Mouse (Mus musculus): ENCODE measurements around the gene Epor.
A peak's percentile ranks its signal among the peaks of the same experiment; 100 is the strongest.

Epor gene

DNA sequence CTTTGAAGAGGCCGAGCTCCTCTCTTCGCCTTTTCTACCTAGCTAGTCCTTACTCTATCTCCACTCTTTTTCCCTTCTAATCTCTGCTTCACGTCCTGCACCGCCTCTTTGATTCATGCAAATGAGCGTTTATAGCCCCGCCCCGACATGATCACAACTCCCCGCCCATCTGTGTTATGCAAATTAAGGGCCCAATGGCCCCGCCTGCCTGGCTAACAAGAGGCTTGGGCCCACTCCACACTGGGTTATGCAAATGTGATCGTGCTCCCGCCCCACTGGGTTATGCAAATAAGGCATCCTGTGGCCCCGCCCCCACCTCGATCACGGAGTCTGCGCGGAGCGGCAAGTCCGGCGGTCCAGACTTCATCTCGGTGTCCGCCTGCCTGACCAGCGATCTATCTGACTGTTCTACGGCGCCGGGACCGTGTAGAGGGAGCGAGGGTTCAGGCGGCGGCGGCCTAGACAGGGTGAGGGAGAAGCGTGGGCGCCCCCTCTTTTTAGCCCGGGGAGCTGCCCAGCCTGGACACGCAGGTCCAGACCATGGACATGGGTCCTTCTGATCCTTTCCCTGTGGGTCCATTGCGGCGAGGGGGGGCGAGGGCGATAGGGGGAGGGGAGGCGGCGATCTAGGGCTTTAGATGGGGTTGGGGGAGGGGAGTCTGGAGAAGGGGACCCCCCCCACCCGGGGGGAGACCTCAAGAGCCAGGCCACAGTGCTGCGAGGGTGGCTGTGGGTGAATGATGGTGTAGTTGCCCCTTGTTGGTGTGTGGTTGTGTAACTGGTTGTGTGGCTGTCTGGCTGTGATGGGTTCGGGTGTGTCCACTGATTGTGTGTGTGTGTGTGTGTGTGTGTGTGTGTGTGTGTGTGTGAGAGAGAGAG is 26.4 kb downstream of the Epor start, which contains the start of gene Plppr2:
Gene Plppr2, plus strand, starts transcription at position 342 of the 879 bp plus-strand sequence.
- DNase-seq (ENCODE audit: low spot score), result peak; percentile 96

DNA sequence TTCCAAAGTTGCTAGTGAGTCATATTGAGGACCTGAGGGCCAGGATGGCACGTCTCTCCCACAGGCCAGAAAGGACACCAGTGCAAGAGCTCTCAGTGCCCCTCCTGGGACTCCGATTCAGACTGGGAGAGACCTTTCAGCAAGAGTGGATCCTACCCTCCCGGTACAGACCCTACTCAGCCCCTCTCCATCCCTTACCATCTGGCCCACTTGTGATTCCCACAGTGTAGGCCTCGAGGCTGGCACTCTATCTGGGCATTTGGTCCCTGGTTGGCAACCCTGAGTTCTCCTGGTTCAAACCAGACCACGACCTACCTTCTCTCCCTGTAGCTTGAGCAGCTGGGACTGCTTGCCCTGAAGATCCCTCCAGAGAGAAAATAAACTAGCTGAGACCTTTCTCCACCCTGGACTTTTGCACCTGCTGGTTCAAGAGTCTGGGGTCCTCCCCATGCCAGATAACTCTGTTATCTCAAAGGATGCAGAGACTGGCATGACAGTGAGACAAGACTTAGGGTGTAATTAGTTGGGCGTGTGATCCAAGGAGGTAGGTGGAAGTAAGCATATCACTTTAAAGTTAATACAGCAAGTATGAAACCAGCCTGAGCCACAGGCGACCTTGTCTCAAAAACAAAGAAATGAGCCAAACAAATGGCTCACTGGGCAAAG is 27.7 kb downstream of the Epor start:
- DNase-seq (ENCODE audit: low spot score), result no peak

DNA sequence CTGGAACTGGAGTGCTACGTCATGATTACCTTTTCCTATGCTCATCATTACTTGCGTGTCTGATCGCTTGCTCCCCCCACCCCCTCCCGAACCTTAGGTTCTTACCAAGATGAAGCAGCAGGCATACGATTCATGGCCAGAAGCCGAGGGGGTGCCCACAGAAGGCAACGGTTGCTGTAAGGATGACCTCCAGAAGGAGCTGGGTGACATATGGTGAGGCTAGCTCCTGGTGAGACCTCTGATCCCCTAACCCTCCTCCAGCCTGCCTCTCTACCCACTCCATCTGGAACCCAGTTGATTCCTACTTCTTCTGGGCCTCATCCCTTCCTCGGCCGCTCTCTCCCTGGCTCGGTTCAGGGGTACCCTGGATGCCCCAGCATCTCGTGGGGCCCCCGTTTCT is 29.3 kb downstream of the Epor start:
- no peak for DNase-seq (ENCODE audit: low spot score)

DNA sequence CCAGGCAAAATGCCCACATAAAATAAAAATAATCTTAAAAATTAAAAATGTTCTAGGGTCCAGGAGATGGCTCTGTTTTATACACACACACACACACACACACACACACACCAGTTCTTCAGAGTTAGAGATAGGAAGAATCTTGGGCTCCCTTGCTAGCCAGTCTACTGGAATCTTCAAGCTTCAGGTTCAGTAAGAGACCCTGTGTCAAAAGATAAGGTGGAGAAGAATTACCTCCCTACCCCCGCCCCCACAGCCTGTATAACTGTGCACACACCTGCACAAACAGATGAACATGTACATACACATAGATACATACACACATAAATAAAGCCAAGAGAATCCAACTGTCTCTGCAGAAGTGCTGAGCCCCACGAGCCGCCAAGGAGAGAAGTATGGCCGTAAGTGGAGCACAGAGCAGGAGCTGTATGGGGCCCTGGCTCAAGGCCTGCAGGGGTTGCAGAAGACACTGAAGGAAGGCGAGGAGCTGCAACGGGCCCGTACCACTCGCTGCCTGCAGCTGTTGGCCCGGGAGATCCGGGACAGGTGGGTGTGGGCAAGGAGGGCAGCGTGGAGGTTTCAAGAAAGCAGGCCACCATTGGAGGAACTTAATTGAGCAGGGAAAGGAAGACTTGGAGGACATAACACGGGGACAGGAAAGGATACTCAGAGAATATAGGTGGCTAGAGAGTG is 30.7 kb downstream of the Epor start:
- no peak for DNase-seq (ENCODE audit: low spot score)

DNA sequence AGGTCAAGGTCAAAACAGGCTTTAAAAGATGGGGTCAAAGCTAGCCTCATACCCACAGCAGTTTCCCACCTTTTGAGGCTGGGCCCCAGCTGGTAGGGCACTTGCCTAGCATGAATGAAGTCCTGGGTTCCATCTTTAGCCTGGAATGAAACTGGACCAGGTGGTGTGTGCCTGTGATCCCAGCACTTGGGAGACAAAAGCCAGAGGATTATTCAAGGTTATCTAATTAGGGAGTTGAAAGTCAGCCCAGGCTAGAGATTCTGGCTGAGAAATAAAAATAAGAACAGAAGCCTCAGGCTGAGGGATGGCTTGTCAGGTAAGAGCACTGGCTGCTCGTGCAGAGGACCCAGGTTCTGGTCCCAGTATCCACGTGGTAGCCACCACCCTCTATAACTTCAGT is 31.3 kb downstream of the Epor start:
- DNase-seq (ENCODE audit: low spot score), result no peak

DNA sequence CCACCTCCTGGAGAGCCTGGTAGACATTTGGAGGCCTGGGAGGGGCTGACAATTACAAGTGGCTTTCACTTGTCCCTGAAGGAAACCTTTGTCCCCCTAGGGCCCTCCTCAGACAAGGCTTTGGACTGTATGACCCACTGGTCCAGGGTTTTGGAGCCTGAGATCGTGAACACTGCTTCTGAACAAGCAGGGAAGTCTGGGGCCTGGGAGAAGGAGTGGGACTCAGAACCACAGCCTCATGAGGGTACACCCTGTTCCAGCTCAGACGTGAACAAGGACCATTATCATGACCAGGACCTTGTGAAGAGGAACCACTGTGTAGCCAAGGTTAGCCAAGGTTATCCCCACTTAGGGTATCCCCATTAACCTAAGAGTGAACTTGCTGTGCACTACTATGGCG is 34.1 kb downstream of the Epor start:
- DNase-seq (ENCODE audit: low spot score), result no peak

DNA sequence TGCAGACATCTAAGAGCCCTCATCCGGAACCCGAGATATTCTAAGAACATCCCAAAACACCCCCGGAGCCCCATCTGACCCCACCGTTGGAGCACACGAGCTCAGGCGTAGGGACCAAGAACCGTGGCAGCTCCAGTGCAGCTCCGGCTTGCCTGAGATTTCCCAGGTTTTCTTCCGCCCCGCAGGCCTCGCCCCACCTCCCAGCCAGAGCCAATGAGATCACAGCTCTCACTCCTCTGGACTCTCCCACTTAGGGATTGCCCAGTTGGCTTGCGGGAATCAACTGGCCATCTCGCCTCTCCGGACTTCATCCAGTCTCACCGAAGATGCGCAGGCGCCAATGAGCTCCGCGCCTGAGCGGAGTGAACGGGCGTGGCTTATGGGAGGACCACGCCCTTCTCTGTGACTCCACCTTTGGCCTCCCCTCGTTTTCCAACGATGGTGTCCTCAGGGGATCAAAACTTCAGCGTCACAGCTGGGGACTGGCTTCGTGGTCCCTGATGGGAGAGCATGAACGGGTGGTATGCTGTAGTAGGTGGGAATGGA is 36.0 kb downstream of the Epor start, which contains the start of the genes Ccdc159 and Tmem205:
Gene Ccdc159, plus strand, starts transcription at position 264 of the 546 bp plus-strand sequence.
Gene Tmem205, minus strand, starts transcription at position 349 of the 546 bp plus-strand sequence.
- DNase-seq (ENCODE audit: low spot score), result peak; percentile 83

DNA sequence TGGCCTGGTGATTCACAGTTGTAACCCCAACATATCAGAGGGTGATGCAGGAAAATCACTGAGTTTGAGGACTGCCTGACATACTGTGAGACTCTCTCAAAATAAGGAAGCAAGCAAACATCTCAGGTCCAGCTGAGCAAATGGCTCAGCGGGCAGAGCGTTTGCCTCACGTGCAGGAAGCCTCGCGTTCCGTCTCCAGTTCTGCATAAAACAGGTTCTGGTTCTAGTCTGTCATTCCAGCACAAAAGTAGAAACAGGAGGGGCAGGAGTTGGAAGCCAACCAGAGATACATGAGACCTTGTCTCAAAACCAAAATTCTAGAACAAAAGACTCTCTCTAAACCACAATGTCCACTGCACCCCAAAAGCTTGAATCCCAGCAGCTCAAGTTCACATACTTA is 36.5 kb downstream of the Epor start:
- DNase-seq (ENCODE audit: low spot score), result no peak

DNA sequence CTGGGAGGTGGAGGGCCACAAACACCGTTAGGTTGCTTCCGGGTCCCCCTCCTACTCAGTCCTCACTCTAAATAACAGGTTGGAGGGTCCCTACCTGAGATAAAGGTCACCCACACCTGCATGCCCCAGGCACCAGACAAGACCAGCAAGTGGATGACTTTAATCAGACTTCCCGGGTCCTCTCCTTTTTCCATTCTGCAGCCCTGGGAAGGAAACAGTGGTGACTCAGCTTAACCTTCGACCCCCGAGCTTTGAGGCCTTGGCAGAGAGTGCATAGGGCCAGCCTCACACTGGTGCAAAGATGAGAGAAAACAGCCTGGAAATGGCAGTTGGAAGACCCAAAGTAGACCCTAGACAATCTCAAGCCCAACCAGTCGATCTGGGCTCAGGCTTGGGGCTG is 37.2 kb downstream of the Epor start:
- DNase-seq (ENCODE audit: low spot score), result no peak

DNA sequence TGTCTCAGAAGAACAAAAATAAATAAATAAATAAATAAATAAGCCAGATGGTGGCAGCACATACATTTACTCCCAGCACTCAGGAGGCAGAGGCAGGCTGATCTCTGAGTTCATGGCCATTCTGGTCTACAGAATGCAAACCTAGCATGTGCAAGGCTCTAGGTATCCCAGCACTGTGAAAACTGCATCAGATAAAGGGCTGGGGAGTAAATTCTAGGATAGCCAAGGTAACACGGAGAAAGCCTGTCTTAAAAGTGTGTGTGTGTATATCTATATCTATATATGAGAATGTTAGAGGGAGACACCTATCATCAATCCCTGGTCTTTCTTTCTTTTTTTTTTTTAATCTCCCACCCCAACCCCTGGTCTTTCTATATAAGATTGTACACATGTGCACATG is 37.8 kb downstream of the Epor start:
- DNase-seq (ENCODE audit: low spot score), result no peak

DNA sequence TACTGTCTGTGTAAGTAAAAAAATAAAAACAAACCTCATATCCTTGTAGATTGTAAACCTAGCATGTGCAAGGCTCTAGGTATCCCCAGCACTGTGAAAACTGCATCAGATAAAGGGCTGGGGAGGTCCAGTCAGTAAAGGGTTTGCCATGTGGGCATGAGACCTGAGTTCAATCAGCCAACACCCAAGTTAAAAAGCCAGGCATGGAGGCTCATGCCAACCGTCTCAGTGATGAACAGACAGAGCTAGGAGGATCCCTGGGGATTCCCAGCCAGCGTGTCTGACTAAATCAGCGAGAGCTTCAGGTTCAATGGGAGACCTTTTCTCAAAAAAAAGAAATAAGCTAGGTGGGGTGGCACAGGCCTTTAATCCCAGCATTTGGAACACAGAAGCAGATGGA is 38.3 kb downstream of the Epor start:
- DNase-seq (ENCODE audit: low spot score), result no peak

DNA sequence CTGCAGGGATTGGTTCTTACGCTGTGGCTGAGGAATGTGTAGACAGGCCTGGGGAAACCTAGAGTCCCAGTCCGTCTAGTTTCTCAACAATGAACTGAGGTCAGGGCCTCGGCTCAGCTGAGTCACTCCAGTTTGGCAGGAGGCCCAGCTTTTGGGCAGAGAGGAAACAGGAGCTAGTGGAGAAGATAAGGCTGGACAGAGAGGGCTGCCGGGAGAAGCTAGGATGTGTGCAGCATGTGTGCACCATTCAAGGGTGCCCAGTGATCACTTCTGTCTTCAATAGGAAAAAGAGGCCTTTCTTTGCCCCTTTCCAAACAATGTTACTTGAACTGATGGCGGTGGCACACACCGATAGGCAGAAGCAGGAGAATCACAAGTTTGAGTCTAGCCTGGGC is 39.2 kb downstream of the Epor start:
- DNase-seq (ENCODE audit: low spot score), result no peak

DNA sequence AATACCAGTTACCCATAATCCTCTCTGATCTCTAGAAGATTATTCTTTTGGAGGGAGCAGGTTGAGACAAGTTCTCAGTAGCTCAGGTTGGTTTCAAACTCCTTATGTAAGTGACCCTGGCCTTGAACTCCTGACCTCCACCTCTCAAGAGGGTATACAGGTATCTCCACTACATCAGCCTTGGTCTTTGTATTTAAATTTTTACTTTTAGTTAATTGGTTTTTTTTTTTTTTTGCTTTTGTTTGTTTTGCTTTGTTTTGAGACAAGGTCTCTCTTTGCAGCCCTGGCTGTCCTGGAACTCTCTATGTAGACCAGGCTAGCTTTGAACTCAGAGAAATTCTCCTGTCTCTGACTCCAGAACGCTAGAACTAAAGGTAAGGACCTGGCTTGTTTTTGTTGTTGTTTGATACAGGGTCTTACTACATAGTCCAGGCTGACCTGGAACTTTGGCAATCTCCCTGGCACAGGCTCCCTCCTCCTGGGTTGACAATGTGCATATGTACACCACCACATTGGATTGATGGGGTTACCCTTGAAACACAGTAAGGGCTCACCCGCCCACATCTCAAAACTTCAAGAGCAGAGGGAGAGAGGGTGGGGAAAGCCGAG is 39.7 kb downstream of the Epor start:
- DNase-seq (ENCODE audit: low spot score), result no peak

DNA sequence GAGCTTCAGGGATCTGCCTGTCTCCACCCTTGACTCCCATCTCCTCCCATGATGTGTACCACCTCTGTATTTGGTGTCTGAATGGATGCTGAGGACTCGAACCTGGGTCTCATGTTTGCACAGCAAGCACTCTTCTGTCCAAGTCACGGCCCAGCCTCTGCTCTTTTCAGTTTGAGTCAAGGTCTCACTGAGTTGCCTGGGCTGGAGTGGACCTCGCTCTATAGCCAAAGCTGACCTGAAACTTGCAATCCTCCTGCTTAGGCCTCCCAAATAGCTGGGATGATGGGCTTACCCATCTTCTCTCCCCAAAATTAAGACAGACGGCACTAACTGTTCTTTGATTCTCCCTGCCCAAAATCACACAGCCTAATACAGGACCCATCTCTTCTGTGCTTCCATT is 40.3 kb downstream of the Epor start:
- DNase-seq (ENCODE audit: low spot score), result no peak

DNA sequence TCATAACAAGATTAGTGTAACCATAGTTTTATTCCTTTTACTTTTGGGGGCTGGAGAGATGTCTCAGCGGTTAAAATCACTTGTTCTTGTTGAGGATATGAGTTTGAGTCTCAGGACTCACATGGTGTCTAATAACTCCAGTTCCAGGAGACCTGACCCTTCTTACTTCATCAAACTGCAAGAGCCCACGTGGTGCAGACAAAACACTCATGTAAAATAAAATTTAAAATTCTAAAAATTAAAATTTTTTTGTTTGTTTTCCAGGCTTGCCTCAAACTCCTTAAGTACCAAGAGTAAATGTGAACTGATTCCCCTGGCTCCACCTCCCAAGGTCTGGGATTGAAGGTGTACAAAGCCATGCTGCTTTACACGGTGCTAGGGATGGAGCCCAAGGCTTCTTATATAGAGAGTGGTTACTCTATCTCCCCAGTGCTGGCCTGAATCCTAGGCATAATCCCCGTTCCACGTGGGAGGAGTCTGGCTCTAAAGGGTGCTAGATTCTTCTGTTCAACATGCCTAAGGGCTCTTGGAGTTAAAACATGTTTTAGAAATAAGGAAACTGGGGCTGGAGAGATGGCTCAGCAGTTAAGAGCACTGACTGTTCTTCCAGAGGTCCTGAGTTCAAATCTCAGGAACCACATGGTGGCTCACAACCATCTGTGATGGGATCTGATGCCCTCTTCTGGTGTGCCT is 44.5 kb downstream of the Epor start:
- DNase-seq (ENCODE audit: low spot score), result no peak

DNA sequence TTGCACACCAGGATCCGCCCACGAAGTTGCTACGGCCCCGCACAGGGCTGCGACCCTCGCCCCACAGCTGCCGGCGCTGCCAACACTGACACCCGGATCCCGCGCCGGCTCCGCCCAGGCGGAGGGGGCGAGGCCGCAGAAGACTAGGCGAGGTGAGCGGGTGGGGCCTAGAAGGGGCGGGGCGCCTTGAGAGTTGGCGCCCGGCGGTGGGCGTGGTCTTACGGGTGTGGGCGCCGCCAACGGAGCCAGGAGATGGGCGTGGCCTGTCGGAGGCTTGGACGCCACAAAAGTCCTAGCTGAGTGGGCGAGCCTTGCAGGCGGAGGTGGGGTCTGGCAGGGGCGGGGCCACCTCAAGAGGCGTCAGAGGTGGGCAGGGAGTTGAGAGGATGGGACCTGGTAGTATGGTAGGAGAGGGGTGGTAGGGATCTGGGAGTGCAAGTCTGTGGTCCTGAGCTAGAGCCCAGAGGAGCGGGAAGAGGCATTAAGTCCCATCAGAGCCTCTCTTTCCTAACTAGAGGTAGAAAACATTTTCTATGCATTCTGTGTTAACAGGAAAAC is 45.2 kb downstream of the Epor start, which contains the start of gene Rab3d:
Gene Rab3d, minus strand, starts transcription at position 158 of the 558 bp plus-strand sequence.
- DNase-seq (ENCODE audit: low spot score), result peak; percentile 70

DNA sequence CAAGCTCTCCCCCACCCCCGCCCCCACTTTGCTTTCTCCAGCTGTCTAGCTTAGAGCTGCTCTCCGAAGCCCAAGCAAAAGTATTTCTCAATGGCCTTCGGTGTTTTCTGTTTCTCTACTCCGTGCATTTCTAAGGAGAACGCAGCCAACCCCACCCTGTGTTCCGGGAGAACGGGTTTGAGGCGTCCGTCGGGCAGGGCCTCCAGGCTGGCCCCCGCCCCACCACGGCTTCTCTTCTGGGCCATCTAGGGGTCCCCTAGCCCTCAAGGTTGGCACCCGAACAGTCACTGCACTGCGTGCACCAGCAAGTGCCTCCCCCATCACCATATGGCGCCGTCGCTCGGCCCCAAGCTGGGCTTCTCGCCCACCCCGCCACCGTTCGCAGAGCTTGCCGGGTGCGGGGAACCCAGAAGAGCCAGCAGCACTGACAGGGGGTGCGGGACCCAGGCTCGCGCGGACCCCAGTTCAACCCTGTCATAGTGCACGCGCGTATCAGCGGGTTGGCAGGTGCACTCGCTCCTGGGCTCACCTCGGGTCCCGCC is 45.7 kb downstream of the Epor start:
- peak; percentile 53 for DNase-seq (ENCODE audit: low spot score)

DNA sequence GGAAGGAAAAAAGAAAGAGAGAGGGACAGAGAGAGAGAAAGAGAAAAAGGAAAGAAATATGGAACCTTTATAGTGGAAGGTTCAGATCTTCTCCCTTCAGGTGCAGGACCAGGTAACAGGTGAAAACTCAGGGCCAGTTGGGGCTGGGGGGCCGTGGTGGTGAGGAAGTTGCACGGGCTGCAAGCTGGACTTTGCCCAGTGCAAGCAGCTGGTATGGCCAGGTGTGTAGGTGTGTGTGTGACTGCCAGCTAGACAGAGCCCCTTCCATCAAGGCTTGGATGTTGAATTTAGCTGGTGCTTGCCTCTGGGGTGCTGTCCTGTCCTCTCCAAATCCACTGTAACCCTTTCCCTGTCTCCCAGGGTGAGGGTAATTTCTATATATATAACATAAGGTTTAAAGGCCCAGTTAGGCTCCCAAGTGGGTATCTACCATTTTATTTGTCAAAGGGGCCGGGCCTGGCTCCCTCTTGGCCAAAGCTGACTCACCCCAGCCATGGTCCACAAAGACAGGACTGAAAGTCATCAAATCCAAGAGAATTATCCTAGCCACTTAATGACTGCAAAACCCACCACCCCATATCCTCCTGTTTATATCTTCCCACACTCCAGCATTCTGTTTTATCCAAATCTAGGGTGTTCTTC is 46.3 kb downstream of the Epor start:
- no peak for DNase-seq (ENCODE audit: low spot score)

DNA sequence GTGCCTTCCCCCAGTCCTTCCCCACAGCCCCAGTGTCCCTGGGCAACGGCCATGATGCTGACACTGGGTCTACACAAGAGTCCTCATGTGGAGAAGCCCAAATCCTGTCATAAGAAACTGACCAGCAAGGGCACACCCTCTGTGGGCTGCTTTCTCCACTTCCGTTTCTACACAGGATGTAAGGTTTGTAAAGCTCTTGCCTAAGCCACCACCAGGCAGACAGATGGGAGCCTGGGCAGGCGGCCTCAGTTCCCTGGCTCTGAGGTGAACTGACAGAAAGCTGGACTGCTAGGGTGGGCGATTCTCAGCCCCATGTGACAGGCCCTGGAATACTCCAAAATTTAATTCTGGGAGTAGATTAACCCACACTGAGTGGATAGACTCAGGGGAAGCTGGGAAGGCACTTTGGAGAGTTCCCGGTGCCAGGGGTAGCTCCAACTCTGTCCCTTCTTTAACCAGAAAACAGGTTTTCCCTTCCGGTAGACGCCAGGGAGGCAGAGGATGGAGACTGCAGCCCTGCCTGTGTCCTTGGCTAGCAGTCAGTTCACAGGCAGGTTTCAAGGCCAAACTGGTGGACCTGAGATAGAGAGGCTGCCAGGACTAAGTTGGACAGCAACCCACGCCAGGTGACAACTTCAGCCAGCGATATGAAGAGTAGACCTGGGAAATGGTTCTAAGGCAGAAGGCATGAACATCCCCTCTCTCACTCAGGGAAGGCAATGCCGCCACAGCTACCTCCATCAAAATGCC is 53.7 kb downstream of the Epor start:
- DNase-seq (ENCODE audit: low spot score), result no peak

All from layer of hippocampus, adult 9-10 months (tissue).